Mouse (Mus musculus): ENCODE measurements around the gene Tmem98. TPM values are rescaled to one million over a fixed set of nuclear protein-coding genes. Genes with fewer than 3 reads are reported as not detected.

Gene Tmem98
- polyA plus RNA-seq, 1 experiment from 2014 or later = 99.1 TPM

- H3K4me1 ChIP-seq (replicated peaks) = no peaks in the 10 kb centered on the region
- no peak overlapping the region for H3K4me3 ChIP-seq
- no peak overlapping the region for H3K9ac ChIP-seq
- no peak overlapping the region for H3K27ac ChIP-seq (ENCODE audit: poor library complexity, severe bottlenecking)
- H3K9me3 ChIP-seq (replicated peaks) = no peaks in the 10 kb centered on the region
- no peak for ATAC-seq (ENCODE audit: insufficient number of reproducible peaks, low FRiP score)
- H3K36me3 ChIP-seq = no peaks in the 10 kb centered on the region
- no peak overlapping the region for H3K4me2 ChIP-seq
- H3K27me3 ChIP-seq (replicated peaks) = no peaks in the 10 kb centered on the region
- 56% methylated on average over 3 of the region's 3 CpGs for WGBS
Observed at GRCm38 (mm10) chr11:80791677-80792432, 18.1 kb upstream of the Tmem98 start.

- Histone ChIP-seq H3K9me3 (replicated peaks) (no peaks in the 10 kb centered on the region), H3K27ac (ENCODE audit: poor library complexity, severe bottlenecking) (no peak overlapping the region), H3K36me3 (no peaks in the 10 kb centered on the region), H3K4me2 (no peak overlapping the region), H3K4me3 (no peak overlapping the region), H3K4me1 (replicated peaks) (no peaks in the 10 kb centered on the region), H3K27me3 (replicated peaks) (no peaks in the 10 kb centered on the region), H3K9ac (no peak overlapping the region)
- WGBS = 83% methylated on average over 4 of the region's 4 CpGs
- no peak for ATAC-seq (ENCODE audit: insufficient number of reproducible peaks, low FRiP score)
Observed at GRCm38 (mm10) chr11:80793386-80793785, 16.6 kb upstream of the Tmem98 start.

GRCm38 (mm10) chr11:80794290-80794689, 15.7 kb upstream of the Tmem98 start:
- Histone ChIP-seq H3K27me3 (replicated peaks) (no peaks in the 10 kb centered on the region), H3K9ac (no peak overlapping the region), H3K36me3 (no peaks in the 10 kb centered on the region), H3K4me1 (replicated peaks) (no peaks in the 10 kb centered on the region), H3K27ac (ENCODE audit: poor library complexity, severe bottlenecking) (no peak overlapping the region), H3K4me2 (no peak overlapping the region), H3K9me3 (replicated peaks) (no peaks in the 10 kb centered on the region), H3K4me3 (no peak overlapping the region)
- WGBS = 83% methylated on average over 4 of the region's 4 CpGs
- no peak for ATAC-seq (ENCODE audit: insufficient number of reproducible peaks, low FRiP score)

GRCm38 (mm10) chr11:80795431-80795830, 14.5 kb upstream of the Tmem98 start:
- Histone ChIP-seq H3K27ac (ENCODE audit: poor library complexity, severe bottlenecking) (no peak overlapping the region), H3K9me3 (replicated peaks) (no peaks in the 10 kb centered on the region), H3K4me1 (replicated peaks) (no peaks in the 10 kb centered on the region), H3K36me3 (no peaks in the 10 kb centered on the region), H3K4me3 (no peak overlapping the region), H3K9ac (no peak overlapping the region), H3K27me3 (replicated peaks) (no peaks in the 10 kb centered on the region), H3K4me2 (no peak overlapping the region)
- 58% methylated on average over 8 of the region's 8 CpGs for WGBS
- no peak for ATAC-seq (ENCODE audit: insufficient number of reproducible peaks, low FRiP score)

GRCm38 (mm10) chr11:80799979-80800378, 10.0 kb upstream of the Tmem98 start:
- no peak overlapping the region for H3K27ac ChIP-seq (ENCODE audit: poor library complexity, severe bottlenecking)
- H3K36me3 ChIP-seq = no peaks in the 10 kb centered on the region
- 42% methylated on average over 3 of the region's 3 CpGs for WGBS
- H3K9ac ChIP-seq = no peak overlapping the region
- no peak overlapping the region for H3K4me2 ChIP-seq
- H3K27me3 ChIP-seq (replicated peaks) = no peaks in the 10 kb centered on the region
- H3K9me3 ChIP-seq (replicated peaks) = no peaks in the 10 kb centered on the region
- peaks cover 6% of the 10 kb centered on the region for H3K4me1 ChIP-seq (replicated peaks)
- no peak for ATAC-seq (ENCODE audit: insufficient number of reproducible peaks, low FRiP score)
- no peak overlapping the region for H3K4me3 ChIP-seq

GRCm38 (mm10) chr11:80802706-80803105, 7.3 kb upstream of the Tmem98 start:
- Histone ChIP-seq H3K4me3 (no peak overlapping the region), H3K9ac (no peak overlapping the region), H3K27me3 (replicated peaks) (no peaks in the 10 kb centered on the region), H3K27ac (ENCODE audit: poor library complexity, severe bottlenecking) (no peak overlapping the region), H3K4me2 (no peak overlapping the region), H3K4me1 (replicated peaks) (peaks cover 6% of the 10 kb centered on the region), H3K36me3 (no peaks in the 10 kb centered on the region), H3K9me3 (replicated peaks) (no peaks in the 10 kb centered on the region)
- ATAC-seq (ENCODE audit: insufficient number of reproducible peaks, low FRiP score) = no peak
- WGBS = 41% methylated on average over 3 of the region's 3 CpGs

- 61% methylated on average over 6 of the region's 6 CpGs for WGBS
- Histone ChIP-seq H3K4me3 (no peak overlapping the region), H3K36me3 (peaks cover 16% of the 10 kb centered on the region), H3K27me3 (replicated peaks) (no peaks in the 10 kb centered on the region), H3K9ac (no peak overlapping the region), H3K9me3 (replicated peaks) (no peaks in the 10 kb centered on the region), H3K4me2 (no peak overlapping the region), H3K4me1 (replicated peaks) (peaks cover 20% of the 10 kb centered on the region), H3K27ac (ENCODE audit: poor library complexity, severe bottlenecking) (no peak overlapping the region)
- ATAC-seq (ENCODE audit: insufficient number of reproducible peaks, low FRiP score) = no peak
Observed at GRCm38 (mm10) chr11:80808551-80809070, 1.4 kb upstream of the Tmem98 start.

- Histone ChIP-seq H3K27ac (ENCODE audit: poor library complexity, severe bottlenecking) (peak overlapping the region; percentile 89), H3K4me1 (replicated peaks) (peaks cover 27% of the 10 kb centered on the region), H3K4me2 (peak overlapping the region; percentile 89), H3K27me3 (replicated peaks) (no peaks in the 10 kb centered on the region), H3K9ac (peak overlapping the region; percentile 88), H3K4me3 (peak overlapping the region; percentile 77), H3K36me3 (peaks cover 26% of the 10 kb centered on the region), H3K9me3 (replicated peaks) (no peaks in the 10 kb centered on the region)
- WGBS = 32% methylated on average over 6 of the region's 6 CpGs
- peak; percentile 62 for ATAC-seq (ENCODE audit: insufficient number of reproducible peaks, low FRiP score)
Observed at GRCm38 (mm10) chr11:80809666-80809992, 346 bp upstream of the Tmem98 start.

GRCm38 (mm10) chr11:80811156-80811555, 1.2 kb downstream of the Tmem98 start:
- H3K4me2 ChIP-seq = peak overlapping the region; percentile 89
- peaks cover 34% of the 10 kb centered on the region for H3K4me1 ChIP-seq (replicated peaks)
- no peak overlapping the region for H3K27ac ChIP-seq (ENCODE audit: poor library complexity, severe bottlenecking)
- no peak for ATAC-seq (ENCODE audit: insufficient number of reproducible peaks, low FRiP score)
- no peaks in the 10 kb centered on the region for H3K9me3 ChIP-seq (replicated peaks)
- H3K9ac ChIP-seq = peak overlapping the region; percentile 88
- WGBS = 31% methylated on average over 5 of the region's 5 CpGs
- H3K27me3 ChIP-seq (replicated peaks) = no peaks in the 10 kb centered on the region
- peak overlapping the region; percentile 77 for H3K4me3 ChIP-seq
- H3K36me3 ChIP-seq = peaks cover 40% of the 10 kb centered on the region

GRCm38 (mm10) chr11:80815354-80815753, 5.4 kb downstream of the Tmem98 start:
- Histone ChIP-seq H3K27ac (ENCODE audit: poor library complexity, severe bottlenecking) (no peak overlapping the region), H3K27me3 (replicated peaks) (no peaks in the 10 kb centered on the region), H3K4me3 (no peak overlapping the region), H3K9ac (no peak overlapping the region), H3K4me2 (no peak overlapping the region), H3K9me3 (replicated peaks) (no peaks in the 10 kb centered on the region), H3K36me3 (peaks cover 56% of the 10 kb centered on the region), H3K4me1 (replicated peaks) (peaks cover 52% of the 10 kb centered on the region)
- 57% methylated on average over 7 of the region's 7 CpGs for WGBS
- ATAC-seq (ENCODE audit: insufficient number of reproducible peaks, low FRiP score) = no peak

GRCm38 (mm10) chr11:80818060-80818697, 8.2 kb downstream of the Tmem98 start:
- Histone ChIP-seq H3K27ac (ENCODE audit: poor library complexity, severe bottlenecking) (peak overlapping the region; percentile 85), H3K4me3 (peak overlapping the region; percentile 14), H3K4me2 (peak overlapping the region; percentile 60), H3K9ac (peak overlapping the region; percentile 52), H3K9me3 (replicated peaks) (no peaks in the 10 kb centered on the region), H3K27me3 (replicated peaks) (no peaks in the 10 kb centered on the region), H3K4me1 (replicated peaks) (peaks cover 46% of the 10 kb centered on the region), H3K36me3 (peaks cover 57% of the 10 kb centered on the region)
- peak; percentile 66 for ATAC-seq (ENCODE audit: insufficient number of reproducible peaks, low FRiP score)
- 6% methylated on average over 11 of the region's 11 CpGs for WGBS

Measured in heart, embryonic 12.5 days (tissue).